Mouse (Mus musculus) hindbrain, embryonic 14.5 days (tissue): ENCODE results near the gene Hist1h4m. TPM values are rescaled to one million over a fixed set of nuclear protein-coding genes. Genes with fewer than 3 reads are reported as not detected.
"Not testable (repeated sequence)": the region's sequence is repeated elsewhere in the genome, so short reads cannot be mapped to it uniquely, and the experiment has no call there.

ENCODE experiments used
- ATAC-seq: fragments of 200-750 bp; cut with Nextera tagmentation; 2 replicates; pipeline ENCODE4 v1.8.0; 2017; ENCODE audit warnings: moderate number of reproducible peaks, mild to moderate bottlenecking, moderate TSS enrichment, moderate library complexity; ENCODE audit not compliant: low FRiP score
- DNase-seq: peaks from one replicate; pipeline ENCODE4 v3.0.0-alpha.2; 2015; ENCODE audit warnings: low spot score
- H3K27ac ChIP-seq: fragments of 300-500 bp; sonication (generic); 2 replicates; pipeline ENCODE4 v1.5.1; 2014; ENCODE audit warnings: mild to moderate bottlenecking, moderate library complexity
- H3K27me3 ChIP-seq: fragments of 300-500 bp; sonication (generic); 2 replicates; pipeline ENCODE4 v1.6.1; 2014; ENCODE audit warnings: mild to moderate bottlenecking, low read length, mixed read lengths; ENCODE audit not compliant: control insufficient read depth, insufficient read depth
- H3K36me3 ChIP-seq: fragments of 300-500 bp; sonication (generic); replicated peaks from 2 replicates; pipeline ENCODE4 v1.6.1; 2014; ENCODE audit not compliant: control insufficient read depth, insufficient read depth
- H3K4me1 ChIP-seq: fragments of 300-500 bp; sonication (generic); replicated peaks from 2 replicates; pipeline ENCODE4 v1.6.1; 2014; ENCODE audit warnings: antibody characterized with exemption, low read length, mixed read lengths; ENCODE audit not compliant: control insufficient read depth, insufficient read depth
- H3K4me2 ChIP-seq: fragments of 300-500 bp; sonication (generic); replicated peaks from 2 replicates; pipeline ENCODE4 v1.6.1; 2014; ENCODE audit warnings: mild to moderate bottlenecking, moderate library complexity
- H3K4me3 ChIP-seq: fragments of 300-500 bp; sonication (generic); replicated peaks from 2 replicates; pipeline ENCODE4 v1.5.1; 2014; ENCODE audit warnings: mild to moderate bottlenecking, low read length
- H3K9ac ChIP-seq: fragments of 300-500 bp; sonication (generic); 2 replicates; pipeline ENCODE4 v1.6.1; 2014
- H3K9me3 ChIP-seq: fragments of 300-500 bp; sonication (generic); 2 replicates; pipeline ENCODE4 v1.6.1; 2016; ENCODE audit warnings: low read length; ENCODE audit not compliant: control insufficient read depth
- WGBS: fragments of 180-500 bp; shearing (Covaris S2); extraction: QIAGEN DNeasy Blood & Tissue Kit; methylation state at CpG from one replicate; pipeline ENCODE4 v1.1.7; 2014; 5-methylcytosine and 5-hydroxymethylcytosine counted together
- polyA plus RNA-seq: library from polyadenylated mRNA; unstranded; fragments of >200 nt; fragmentation: Nextera tagmentation; extraction: Ambion mirVana; gene quantifications from 2 replicates; pipeline ENCODE4 v1.2.1, GENCODE M21; 2014

Gene Hist1h4m
- polyA plus RNA-seq, 1 experiment from 2014 or later, result not detected

- H3K27ac ChIP-seq, H3K27me3 ChIP-seq, H3K4me1 ChIP-seq, H3K4me2 ChIP-seq, H3K9me3 ChIP-seq, H3K36me3 ChIP-seq, H3K9ac ChIP-seq, H3K4me3 ChIP-seq, DNase-seq: not testable (repeated sequence)
- WGBS, result no CpG with 5 or more reads among the region's 4 CpGs
- peak; percentile 70 for ATAC-seq
Observed at GRCm38 (mm10) chr13:21803058-21803457, 8.5 kb upstream of the Hist1h4m start.

- no CpG with 5 or more reads among the region's 23 CpGs for WGBS
- not testable (repeated sequence) for H3K36me3 ChIP-seq, H3K4me3 ChIP-seq, H3K9me3 ChIP-seq, H3K4me1 ChIP-seq, H3K27me3 ChIP-seq, H3K4me2 ChIP-seq, H3K9ac ChIP-seq, H3K27ac ChIP-seq, DNase-seq
- peak; percentile 98 for ATAC-seq
Observed at GRCm38 (mm10) chr13:21810073-21810472, 1.5 kb upstream of the Hist1h4m start, which contains the start of the genes Hist1h2bq and Hist1h2ao. Gene Hist1h2bq (minus strand): TSS chr13:21810197. Gene Hist1h2ao (plus strand): TSS chr13:21810465.

GRCm38 (mm10) chr13:21811074-21811473, 472 bp upstream of the Hist1h4m start:
- H3K27me3 ChIP-seq, H3K4me2 ChIP-seq, H3K27ac ChIP-seq, DNase-seq, H3K4me1 ChIP-seq, H3K9ac ChIP-seq, H3K4me3 ChIP-seq, H3K36me3 ChIP-seq, H3K9me3 ChIP-seq: not testable (repeated sequence)
- peak; percentile 26 for ATAC-seq
- WGBS, result no CpG with 5 or more reads among the region's 8 CpGs

- H3K4me1 ChIP-seq, H3K27me3 ChIP-seq, H3K36me3 ChIP-seq, DNase-seq, H3K27ac ChIP-seq, H3K9ac ChIP-seq, H3K4me3 ChIP-seq, H3K9me3 ChIP-seq: not testable (repeated sequence)
- ATAC-seq, result peak; percentile 19
- 0% methylated on average over 13 of the region's 14 CpGs for WGBS
- H3K4me2 ChIP-seq, result peak overlapping the region; percentile 47
Observed at GRCm38 (mm10) chr13:21812092-21812491, 546 bp downstream of the Hist1h4m start.

DNA sequence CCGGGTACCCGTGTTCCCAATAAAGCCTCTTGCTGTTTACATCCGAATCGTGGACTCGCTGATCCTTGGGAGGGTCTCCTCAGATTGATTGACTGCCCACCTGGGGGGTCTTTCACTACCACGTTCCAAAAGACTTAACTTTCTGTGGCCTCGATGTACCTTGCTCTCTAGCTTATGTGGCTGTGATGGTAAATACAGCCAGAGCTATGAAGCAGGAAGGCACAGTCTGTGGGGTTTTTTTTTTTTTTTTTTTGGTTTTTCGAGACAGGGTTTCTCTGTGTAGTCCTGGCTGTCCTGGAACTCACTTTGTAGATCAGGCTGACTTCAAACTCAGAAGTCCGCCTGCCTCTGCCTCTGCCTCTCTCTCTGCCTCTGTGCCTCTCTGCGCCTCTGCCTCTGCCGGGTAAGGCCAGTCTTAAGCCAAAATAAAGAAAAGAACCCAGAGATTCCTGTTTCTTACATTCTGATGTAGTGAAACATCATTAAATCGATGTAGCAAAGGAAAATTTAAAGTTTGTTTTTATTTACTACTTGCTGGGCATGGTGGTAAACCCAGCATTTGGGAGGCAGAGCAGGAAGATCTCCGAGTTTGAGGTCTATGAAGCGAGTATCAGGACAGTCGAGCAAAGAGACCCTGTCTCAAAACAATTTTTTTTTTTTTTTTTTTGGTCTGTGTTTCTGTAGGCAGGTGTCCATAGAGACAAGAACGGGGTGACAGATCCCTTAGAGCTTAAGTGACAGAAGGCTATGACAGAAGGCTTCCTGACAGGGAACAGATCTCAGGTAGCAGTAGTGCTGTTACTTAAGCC, 8.7 kb downstream of the Hist1h4m start:
- 76% methylated on average over 6 of the region's 16 CpGs for WGBS
- not testable (repeated sequence) for H3K9ac ChIP-seq, H3K27me3 ChIP-seq, H3K36me3 ChIP-seq, H3K4me2 ChIP-seq, H3K27ac ChIP-seq, H3K9me3 ChIP-seq, ATAC-seq, DNase-seq, H3K4me1 ChIP-seq, H3K4me3 ChIP-seq

GRCm38 (mm10) chr13:21828511-21828910, 17.0 kb downstream of the Hist1h4m start:
- Histone ChIP-seq H3K4me1 (no peaks in the 10 kb centered on the region), H3K9ac (no peak overlapping the region), H3K4me3 (no peak overlapping the region), H3K27ac (no peak overlapping the region), H3K27me3 (no peaks in the 10 kb centered on the region), H3K9me3 (no peaks in the 10 kb centered on the region), H3K4me2 (no peak overlapping the region), H3K36me3 (no peaks in the 10 kb centered on the region)
- WGBS, result 82% methylated on average over 3 of the region's 3 CpGs
- DNase-seq (no peak), ATAC-seq (no peak)

DNA sequence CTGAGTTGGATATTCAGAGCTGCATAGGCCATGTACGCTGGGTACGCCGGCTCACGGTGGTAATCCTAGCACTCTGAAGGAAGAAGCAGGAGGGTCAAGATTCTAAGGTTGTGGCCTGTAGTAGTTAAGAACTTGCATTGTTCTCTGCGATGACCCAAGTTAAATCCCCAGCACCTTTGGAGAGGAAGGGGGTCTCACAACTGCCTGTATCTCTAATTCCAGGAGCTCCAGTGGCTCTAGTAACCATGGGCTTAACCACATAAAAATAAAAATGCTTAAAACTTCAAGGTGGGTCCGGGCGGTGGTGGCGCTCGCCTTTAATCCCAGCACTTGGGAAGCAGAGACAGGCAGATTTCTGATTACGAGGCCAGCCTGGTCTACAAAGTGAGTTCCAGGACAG, 18.8 kb downstream of the Hist1h4m start:
- WGBS, result 90% methylated on average over 10 of the region's 10 CpGs
- Histone ChIP-seq H3K27me3 (no peaks in the 10 kb centered on the region), H3K36me3 (no peaks in the 10 kb centered on the region), H3K9me3 (no peaks in the 10 kb centered on the region), H3K27ac (no peak overlapping the region), H3K9ac (no peak overlapping the region), H3K4me1 (no peaks in the 10 kb centered on the region), H3K4me3 (no peak overlapping the region), H3K4me2 (no peak overlapping the region)
- ATAC-seq, result no peak
- no peak for DNase-seq

DNA sequence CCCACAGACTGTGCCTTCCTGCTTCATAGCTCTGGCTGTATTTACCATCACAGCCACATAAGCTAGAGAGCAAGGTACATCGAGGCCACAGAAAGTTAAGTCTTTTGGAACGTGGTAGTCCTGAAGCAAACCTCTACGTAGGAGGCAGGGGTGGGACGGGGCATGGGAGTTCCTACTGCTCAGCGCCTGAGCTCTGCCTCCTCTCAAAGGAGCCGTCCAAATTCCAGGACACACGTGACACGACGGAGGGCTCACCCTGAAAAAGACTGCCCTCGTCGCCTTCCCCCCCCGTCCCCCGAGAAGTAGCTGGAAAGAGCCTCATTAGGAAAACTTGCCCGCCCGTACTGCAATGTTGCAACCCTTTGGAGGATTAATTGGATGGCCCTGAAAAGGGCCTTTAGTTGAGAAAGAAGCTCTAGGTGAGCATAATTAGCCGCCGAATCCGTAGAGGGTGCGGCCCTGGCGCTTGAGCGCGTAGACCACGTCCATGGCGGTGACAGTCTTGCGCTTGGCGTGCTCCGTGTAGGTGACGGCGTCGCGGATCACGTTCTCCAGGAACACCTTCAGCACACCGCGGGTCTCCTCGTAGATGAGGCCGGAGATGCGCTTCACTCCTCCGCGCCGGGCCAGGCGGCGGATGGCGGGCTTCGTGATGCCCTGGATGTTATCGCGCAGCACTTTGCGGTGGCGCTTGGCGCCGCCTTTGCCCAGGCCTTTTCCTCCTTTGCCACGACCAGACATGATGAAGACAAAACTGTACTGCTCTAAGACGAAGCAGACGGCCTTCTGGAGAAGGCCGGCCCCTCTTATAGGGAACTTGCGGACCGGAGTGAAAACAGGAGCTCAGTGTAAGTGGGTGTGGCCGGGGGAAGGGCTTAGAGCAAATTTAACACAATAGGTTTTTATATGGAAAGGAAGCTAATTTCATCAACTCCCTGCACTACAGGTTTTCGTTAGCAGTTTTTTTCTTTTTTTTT, 20.2 kb downstream of the Hist1h4m start, which contains the start of gene Hist1h4n:
Gene Hist1h4n (minus strand): TSS at position 779 of the 977 bp plus-strand sequence.
- WGBS, result 1% methylated on average over 22 of the region's 58 CpGs
- not testable (repeated sequence) for DNase-seq, H3K9me3 ChIP-seq, H3K36me3 ChIP-seq, H3K4me1 ChIP-seq, H3K27me3 ChIP-seq, H3K9ac ChIP-seq, H3K27ac ChIP-seq
- Histone ChIP-seq H3K4me3 (peak within 1 kb of the TSS; percentile 14; the same call in 1 of the 2 replicates), H3K4me2 (peak within 1 kb of the TSS; percentile 45)
- ATAC-seq, result peak; percentile 89

DNA sequence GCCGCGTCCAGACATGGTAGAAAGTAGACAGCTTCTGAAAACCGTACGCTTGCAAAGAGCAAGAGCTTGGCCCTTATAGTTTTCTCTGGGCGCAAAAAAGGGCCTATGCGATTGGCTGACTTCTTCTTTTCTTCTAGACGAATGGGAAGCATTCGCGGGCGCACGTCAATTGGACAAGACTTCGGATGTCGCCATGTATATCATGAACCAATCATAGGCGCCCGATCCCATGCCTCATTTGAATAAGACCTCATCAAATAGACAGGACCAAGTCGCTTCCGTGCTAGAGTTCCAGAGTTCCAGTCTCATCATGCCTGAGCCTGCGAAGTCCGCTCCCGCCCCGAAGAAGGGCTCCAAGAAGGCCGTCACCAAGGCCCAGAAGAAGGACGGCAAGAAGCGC, 21.9 kb downstream of the Hist1h4m start, which contains the start of the genes Hist1h2ap and Hist1h2br:
Gene Hist1h2ap (minus strand): TSS at position 47 of the 400 bp plus-strand sequence.
Gene Hist1h2br (plus strand): TSS at position 283 of the 400 bp plus-strand sequence.
- H3K9me3 ChIP-seq, DNase-seq, H3K9ac ChIP-seq, H3K27me3 ChIP-seq, H3K27ac ChIP-seq, H3K4me1 ChIP-seq, H3K4me3 ChIP-seq, H3K4me2 ChIP-seq, H3K36me3 ChIP-seq: not testable (repeated sequence)
- peak; percentile 97 for ATAC-seq
- WGBS, result no CpG with 5 or more reads among the region's 24 CpGs
